Mouse (Mus musculus) central nervous system, embryonic 11.5 days (tissue): ENCODE measurements around the gene Gm14401. TPM values are rescaled to one million over a fixed set of nuclear protein-coding genes. Genes with fewer than 3 reads are reported as not detected.

ENCODE experiments used
- polyA plus RNA-seq: library from polyadenylated mRNA; depleted of rRNA; stranded (reverse); fragments of >200 nt; gene quantifications from 2 replicates; pipeline ENCODE4 v1.2.3, GENCODE M21; 2012; rRNA removed

The Gm14401 gene
- polyA plus RNA-seq, result not detected in 2 replicates

GRCm38 (mm10) chr2:177073432-177074423 is at the start of gene Gm14401:
TSS of gene Gm14401 (plus strand) at chr2:177074320.

Other genes starting within 250 kb of the Gm14401 start
- gene Gm14408, start 243.2 kb upstream of the Gm14401 start, polyA plus RNA-seq, result not detected in 2 replicates
- 7.1 and 12.1 TPM in 2 replicates for gene Gm14296, start 146.5 kb upstream of the Gm14401 start, polyA plus RNA-seq
- 1.5 and 5.9 TPM in 2 replicates for gene Gm14419, start 73.4 kb upstream of the Gm14401 start, polyA plus RNA-seq
- 16.1 and 27.9 TPM in 2 replicates for gene Gm14410, start 132.1 kb downstream of the Gm14401 start, polyA plus RNA-seq
- 0.14 TPM in 1 of 2 replicates, not detected in the other for gene Gm14409, start 192.7 kb downstream of the Gm14401 start, polyA plus RNA-seq
- gene Gm14412, start 250.0 kb downstream of the Gm14401 start, polyA plus RNA-seq, result 0.31 and 0.46 TPM in 2 replicates